Mouse (Mus musculus) gonadal fat pad, adult 2 months (tissue): ENCODE data around the gene Ctag2. TPM values are rescaled to one million over a fixed set of nuclear protein-coding genes. Genes with fewer than 3 reads are reported as not detected.

Source experiments
- DNase-seq: peaks from one replicate; pipeline ENCODE4 v3.0.0-alpha.2; 2012; ENCODE audit warnings: low read depth
- polyA plus RNA-seq: library from polyadenylated mRNA; depleted of rRNA; stranded (reverse); fragments of >200 nt; gene quantifications from 2 replicates; pipeline ENCODE4 v1.2.3, GENCODE M21; 2012; rRNA removed

Ctag2 gene
- polyA plus RNA-seq = 0.25 and 0.31 TPM in 2 replicates

DNA sequence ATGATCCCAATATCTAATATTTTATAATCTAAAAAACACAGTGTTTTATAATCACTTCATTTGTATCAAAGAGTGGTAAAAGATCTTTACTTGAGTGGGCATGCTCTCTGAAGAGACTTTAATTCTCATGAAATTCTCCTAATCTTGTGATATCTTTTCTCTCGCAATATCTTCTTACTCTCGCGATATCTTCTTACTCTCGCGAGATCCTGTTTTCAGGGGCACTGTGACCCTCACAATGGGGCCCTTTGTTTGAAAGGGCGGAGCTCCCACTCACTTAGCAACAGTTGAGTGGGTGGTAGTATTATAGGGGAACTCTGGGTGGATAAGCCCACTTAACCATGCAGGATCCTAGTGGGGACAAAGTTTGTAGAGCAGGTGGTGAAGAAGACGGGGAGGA, at the start of gene Ctag2:
TSS of gene Ctag2 (plus strand) at position 301 of the 400 bp plus-strand sequence.
- DNase-seq = no peak
